Mouse (Mus musculus): ENCODE results near the gene Ppp1r1a.

DNA sequence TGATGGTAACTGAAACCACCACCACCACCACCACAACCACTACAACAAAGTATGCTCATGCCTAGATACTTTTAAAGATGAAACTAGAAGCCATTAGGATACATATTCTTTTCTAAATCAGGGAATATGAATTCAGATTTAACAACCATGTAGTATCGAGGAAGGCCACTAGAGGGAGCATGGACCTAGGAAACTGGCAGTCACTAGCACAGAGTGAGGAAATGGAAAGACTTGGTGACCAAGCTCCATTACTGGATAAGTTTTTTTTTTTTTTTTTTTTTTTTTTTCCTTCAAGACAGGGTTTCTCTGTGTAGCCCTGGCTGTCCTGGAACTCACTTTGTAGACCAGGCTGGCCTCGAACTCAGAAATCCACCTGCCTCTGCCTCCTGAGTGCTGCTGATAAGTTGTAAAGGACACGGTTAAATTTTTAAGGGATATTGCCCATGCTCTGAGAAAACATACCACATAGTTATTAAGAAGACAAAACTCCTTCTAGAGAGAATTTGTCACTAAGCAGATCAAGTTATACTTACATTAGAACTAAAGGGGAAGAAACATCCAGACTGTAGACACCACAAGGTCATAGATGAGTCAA is 14.4 kb upstream of the Ppp1r1a start:
- TF ChIP-seq GATA1 (IDR thresholded peaks at IDR 0.05; ENCODE audit: borderline replicate concordance, low read length): no peak
- no peak for TF ChIP-seq FLI1 (IDR thresholded peaks at IDR 0.05; ENCODE audit: low read length)

Measured in megakaryocyte, embryonic 14.5 days (primary cell).